Mouse (Mus musculus) kidney, embryonic 16.5 days (tissue): ENCODE results near the gene Unc5a. TPM values are rescaled to one million over a fixed set of nuclear protein-coding genes. Genes with fewer than 3 reads are reported as not detected.

ENCODE experiments used
- ATAC-seq: fragments of 200-750 bp; cut with Nextera tagmentation; 2 replicates; pipeline ENCODE4 v1.8.0; 2017; ENCODE audit warnings: moderate TSS enrichment; ENCODE audit not compliant: low FRiP score, low TSS enrichment
- H3K27ac ChIP-seq: fragments of 300-500 bp; sonication (generic); 2 replicates; pipeline ENCODE4 v1.5.1; 2014; ENCODE audit warnings: low read length
- H3K27me3 ChIP-seq: fragments of 300-500 bp; sonication (generic); 2 replicates; pipeline ENCODE4 v1.6.1; 2014; ENCODE audit warnings: low read length, control low read depth, mixed read lengths; ENCODE audit not compliant: insufficient read depth
- H3K36me3 ChIP-seq: fragments of 300-500 bp; sonication (generic); 2 replicates; pipeline ENCODE4 v1.6.1; 2014; ENCODE audit warnings: low read length, control low read depth, mixed read lengths; ENCODE audit not compliant: insufficient read depth
- H3K4me1 ChIP-seq: fragments of 300-500 bp; sonication (generic); 2 replicates; pipeline ENCODE4 v1.6.1; 2014; ENCODE audit warnings: low read length, control low read depth, mixed read lengths; ENCODE audit not compliant: insufficient read depth
- H3K4me2 ChIP-seq: fragments of 300-500 bp; sonication (generic); replicated peaks from 2 replicates; pipeline ENCODE4 v1.6.1; 2014; ENCODE audit warnings: low read depth, low read length
- H3K4me3 ChIP-seq: fragments of 300-500 bp; sonication (generic); 2 replicates; pipeline ENCODE4 v1.5.1; 2014; ENCODE audit warnings: mild to moderate bottlenecking, low read length
- H3K9ac ChIP-seq: fragments of 300-500 bp; sonication (generic); replicated peaks from 2 replicates; pipeline ENCODE4 v1.6.1; 2014; ENCODE audit warnings: low read length
- H3K9me3 ChIP-seq: fragments of 300-500 bp; sonication (generic); 2 replicates; pipeline ENCODE4 v1.6.1; 2016; ENCODE audit warnings: low read length, control low read depth
- WGBS: fragments of 180-500 bp; shearing (Covaris S2); extraction: QIAGEN DNeasy Blood & Tissue Kit; methylation state at CpG from one replicate; pipeline ENCODE4 v1.1.7; 2014; 5-methylcytosine and 5-hydroxymethylcytosine counted together
- polyA plus RNA-seq: library from polyadenylated mRNA; unstranded; fragments of >200 nt; fragmentation: Nextera tagmentation; extraction: Ambion mirVana; gene quantifications from 2 replicates; pipeline ENCODE4 v1.2.1, GENCODE M21; 2015

Gene Unc5a
- polyA plus RNA-seq, 1 experiment from 2014 or later = 2.7 TPM

GRCm38 (mm10) chr13:55021194-55021779 is 72.1 kb downstream of the Unc5a start, which contains the start of gene Hk3:
Gene Hk3 (minus strand): TSS chr13:55021385.
- H3K4me3 ChIP-seq = no peak within 1 kb of the TSS
- no peak for ATAC-seq
- no peaks in the 10 kb centered on the region for H3K4me1 ChIP-seq
- WGBS = 90% methylated on average over 13 of the region's 13 CpGs
- H3K36me3 ChIP-seq = peaks cover 5% of the 10 kb centered on the region; the same call in 1 of the 2 replicates
- H3K9ac ChIP-seq = no peak within 1 kb of the TSS
- H3K27me3 ChIP-seq = no peaks in the 10 kb centered on the region
- no peak within 1 kb of the TSS for H3K27ac ChIP-seq
- H3K9me3 ChIP-seq = no peaks in the 10 kb centered on the region
- H3K4me2 ChIP-seq = no peak within 1 kb of the TSS

GRCm38 (mm10) chr13:55022256-55022655 is 73.0 kb downstream of the Unc5a start:
- 48% methylated on average over 4 of the region's 4 CpGs for WGBS
- Histone ChIP-seq H3K4me2 (no peak overlapping the region), H3K9ac (no peak overlapping the region), H3K27ac (no peak overlapping the region), H3K36me3 (peaks cover 6% of the 10 kb centered on the region; the same call in 1 of the 2 replicates), H3K4me1 (no peaks in the 10 kb centered on the region), H3K27me3 (no peaks in the 10 kb centered on the region), H3K9me3 (no peaks in the 10 kb centered on the region), H3K4me3 (no peak overlapping the region)
- ATAC-seq = no peak

DNA sequence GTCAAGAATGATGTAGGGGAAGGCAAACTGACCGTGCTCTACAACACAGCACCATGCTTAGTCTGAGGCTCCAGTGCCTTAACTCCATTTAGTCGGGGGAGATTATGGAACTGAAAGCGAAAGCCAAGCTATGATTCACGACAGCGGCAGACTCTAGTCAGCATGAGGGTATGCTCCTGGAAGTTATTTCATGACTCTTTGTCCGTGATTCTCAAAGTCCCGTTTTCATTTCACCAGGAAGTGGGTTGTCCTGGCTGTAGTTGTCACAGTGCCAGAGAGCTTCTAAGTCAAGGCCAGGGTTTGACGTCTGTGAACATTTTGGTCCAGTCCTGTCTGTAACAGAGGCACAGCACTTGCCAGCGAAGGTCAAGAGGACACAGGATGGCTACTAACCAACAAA is 73.5 kb downstream of the Unc5a start:
- Histone ChIP-seq H3K4me1 (no peaks in the 10 kb centered on the region), H3K36me3 (peaks cover 8% of the 10 kb centered on the region), H3K4me3 (no peak overlapping the region), H3K9me3 (no peaks in the 10 kb centered on the region), H3K9ac (no peak overlapping the region), H3K27me3 (no peaks in the 10 kb centered on the region), H3K27ac (no peak overlapping the region), H3K4me2 (no peak overlapping the region)
- WGBS = 72% methylated on average over 9 of the region's 9 CpGs
- ATAC-seq = no peak

GRCm38 (mm10) chr13:55024215-55024614 is 75.0 kb downstream of the Unc5a start:
- Histone ChIP-seq H3K27me3 (no peaks in the 10 kb centered on the region), H3K4me3 (no peak overlapping the region), H3K9me3 (no peaks in the 10 kb centered on the region), H3K27ac (no peak overlapping the region), H3K36me3 (peaks cover 19% of the 10 kb centered on the region), H3K9ac (no peak overlapping the region), H3K4me2 (no peak overlapping the region), H3K4me1 (no peaks in the 10 kb centered on the region)
- ATAC-seq = no peak
- WGBS = 82% methylated on average over 2 of the region's 2 CpGs

DNA sequence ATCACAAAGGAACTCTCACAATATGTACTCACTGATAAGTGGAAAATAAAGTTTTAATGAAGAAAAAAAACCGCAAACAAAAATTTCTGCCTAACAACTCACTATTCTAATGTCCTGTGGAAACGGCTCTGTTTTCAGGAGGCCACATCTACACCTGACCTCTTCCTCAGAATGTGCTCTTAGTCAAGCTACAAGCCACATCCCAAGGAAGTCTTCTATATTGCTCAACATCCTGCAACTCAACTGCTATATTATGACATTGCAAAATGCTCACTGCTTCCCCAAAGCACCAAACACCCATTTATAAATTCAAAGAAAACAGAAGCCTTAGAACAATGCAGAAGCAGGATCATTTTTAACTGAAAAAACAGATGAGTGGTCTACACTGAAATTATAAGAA is 90.8 kb downstream of the Unc5a start:
- no peak overlapping the region for H3K9ac ChIP-seq
- no peaks in the 10 kb centered on the region for H3K9me3 ChIP-seq
- no peak overlapping the region for H3K4me3 ChIP-seq
- no peak overlapping the region for H3K27ac ChIP-seq
- no peaks in the 10 kb centered on the region for H3K4me1 ChIP-seq
- H3K27me3 ChIP-seq = no peaks in the 10 kb centered on the region
- WGBS = 96% methylated on average over 2 of the region's 2 CpGs
- no peak overlapping the region for H3K4me2 ChIP-seq
- peaks cover 6% of the 10 kb centered on the region; the same call in 1 of the 2 replicates for H3K36me3 ChIP-seq
- no peak for ATAC-seq

GRCm38 (mm10) chr13:55047706-55048105 is 98.5 kb downstream of the Unc5a start:
- WGBS = 79% methylated on average over 3 of the region's 3 CpGs
- H3K9ac ChIP-seq = no peak overlapping the region
- no peak overlapping the region for H3K4me2 ChIP-seq
- H3K4me1 ChIP-seq = no peaks in the 10 kb centered on the region
- H3K4me3 ChIP-seq = no peak overlapping the region
- H3K9me3 ChIP-seq = no peaks in the 10 kb centered on the region
- H3K27ac ChIP-seq = no peak overlapping the region
- no peaks in the 10 kb centered on the region for H3K36me3 ChIP-seq
- no peaks in the 10 kb centered on the region for H3K27me3 ChIP-seq
- no peak for ATAC-seq

Other genes with a start within 250 kb of the Unc5a start
- gene Cdhr2, start 247.9 kb upstream of the Unc5a start, polyA plus RNA-seq = 8.6 TPM in 2 replicates
- 0.06 and 0.09 TPM in 2 replicates for gene Gprin1, start 199.5 kb upstream of the Unc5a start, polyA plus RNA-seq
- not detected in 2 replicates for gene Sncb, start 182.8 kb upstream of the Unc5a start, polyA plus RNA-seq
- not detected in 2 replicates for gene Eif4e1b, start 165.4 kb upstream of the Unc5a start, polyA plus RNA-seq
- gene Tspan17, start 160.0 kb upstream of the Unc5a start, polyA plus RNA-seq = 12.6 and 14.3 TPM in 2 replicates
- 1.0 and 1.1 TPM in 2 replicates for gene Hk3, start 72.0 kb downstream of the Unc5a start, polyA plus RNA-seq
- 24.9 and 27.4 TPM in 2 replicates for gene Uimc1, start 150.9 kb downstream of the Unc5a start, polyA plus RNA-seq
- 19.6 and 22.7 TPM in 2 replicates for gene Zfp346, start 155.9 kb downstream of the Unc5a start, polyA plus RNA-seq
- gene Gm17617, start 184.1 kb downstream of the Unc5a start, polyA plus RNA-seq = not detected in 2 replicates
- gene Fgfr4, start 203.2 kb downstream of the Unc5a start, polyA plus RNA-seq = 21.8 and 23.0 TPM in 2 replicates